Mouse (Mus musculus) liver, embryonic 14.5 days (tissue): ENCODE data around the gene Ugt1a7c.
"Not testable (repeated sequence)": the region's sequence is repeated elsewhere in the genome, so short reads cannot be mapped to it uniquely, and the experiment has no call there.

Source experiments
- CTCF ChIP-seq: IDR thresholded peaks from 2 replicates; pipeline ENCODE4 v1.5.1; 2016; ENCODE audit warnings: antibody characterized with exemption, low read depth, control low read depth
- EP300 ChIP-seq: IDR thresholded peaks from 2 replicates; pipeline ENCODE4 v1.6.1; 2016; ENCODE audit warnings: antibody characterized with exemption, low read depth

DNA sequence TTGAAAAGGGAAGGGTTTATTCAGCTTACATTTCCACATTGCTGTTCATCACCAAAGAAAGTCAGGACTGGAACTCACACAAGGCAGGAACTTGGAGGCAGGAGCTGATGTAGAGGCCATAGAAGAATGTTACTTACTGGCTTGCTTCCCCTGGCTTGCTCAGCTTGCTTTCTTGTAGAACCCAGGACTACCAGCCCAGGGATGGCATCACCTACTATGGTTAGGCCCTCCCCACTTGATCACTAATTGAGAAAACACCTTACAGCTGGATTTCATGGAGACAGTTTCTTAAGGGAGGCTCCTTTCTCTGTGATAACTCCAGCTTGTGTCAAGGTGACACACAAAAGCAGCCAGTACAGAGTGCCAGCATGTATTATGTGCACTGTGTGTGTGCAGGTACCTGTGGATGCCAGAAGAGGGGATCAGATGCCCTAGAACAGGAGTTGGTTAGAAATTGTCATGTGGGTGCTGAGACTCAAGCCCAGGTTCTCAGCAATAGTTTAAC, 128.2 kb downstream of the Ugt1a7c start:
- TF ChIP-seq CTCF, EP300: not testable (repeated sequence)
